Mouse (Mus musculus) right cerebral cortex, postnatal 25 days (tissue): Measurements from ENCODE around the gene Rbm24.

Experiments
- DNase-seq: peaks from one replicate; pipeline ENCODE4 v3.0.0; 2022

The Rbm24 gene

DNA sequence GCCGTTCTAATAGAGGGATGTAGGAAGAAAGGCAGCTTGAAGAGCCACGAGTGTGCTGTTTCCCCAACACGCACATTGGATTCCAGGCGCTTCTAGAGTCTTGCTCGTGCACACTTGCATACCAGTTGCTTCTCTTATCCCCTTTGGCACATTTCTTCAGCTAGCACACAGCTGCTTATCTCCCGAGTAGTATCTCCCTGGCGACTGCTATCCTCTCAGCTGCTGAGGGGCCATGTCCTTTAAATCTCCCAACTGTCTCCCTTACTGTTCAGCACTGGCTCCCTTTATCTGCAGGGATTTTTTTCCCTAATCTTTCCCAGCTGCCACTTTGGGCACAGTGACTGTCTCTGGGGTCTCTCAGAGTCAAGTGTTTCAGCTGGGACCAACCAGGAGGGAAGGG is 25.8 kb downstream of the Rbm24 start:
- DNase-seq: no peak

DNA sequence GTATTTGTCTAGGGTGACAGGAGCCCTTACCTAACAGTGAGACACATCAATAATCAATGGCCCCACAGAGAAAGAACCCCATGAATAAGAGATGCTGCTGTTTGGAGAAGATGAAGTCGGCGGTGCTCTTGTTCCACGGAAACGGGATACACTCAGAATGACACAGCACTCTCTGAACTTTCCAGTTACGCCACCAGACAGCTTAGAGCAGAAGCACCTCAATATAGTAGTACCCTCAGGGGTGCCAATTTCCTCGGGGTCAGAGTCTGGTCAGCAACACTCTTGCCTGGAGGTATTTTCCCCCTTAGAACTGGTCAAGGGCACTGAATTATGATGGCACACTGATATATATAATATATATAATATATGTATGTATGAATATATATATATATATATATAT is 27.8 kb downstream of the Rbm24 start:
- no peak for DNase-seq

DNA sequence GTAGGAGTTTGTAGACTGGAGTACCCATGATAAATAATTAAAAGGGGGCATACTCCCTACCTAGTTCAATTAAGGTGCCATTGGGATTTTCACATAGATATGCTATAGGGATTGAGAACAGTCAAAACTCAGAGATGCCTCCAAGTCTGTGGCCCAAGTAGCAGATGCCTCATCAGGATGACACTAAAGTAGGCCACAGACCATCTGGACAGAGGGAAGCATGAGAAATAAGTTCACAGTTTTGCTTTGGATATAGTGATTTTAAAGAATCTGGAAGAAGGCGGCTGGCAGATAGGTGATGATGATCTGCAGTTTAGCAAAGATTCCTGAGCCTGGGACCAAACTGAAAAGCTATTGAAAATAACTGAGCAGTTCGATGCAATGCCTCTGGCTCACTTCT is 30.0 kb downstream of the Rbm24 start:
- no peak for DNase-seq

DNA sequence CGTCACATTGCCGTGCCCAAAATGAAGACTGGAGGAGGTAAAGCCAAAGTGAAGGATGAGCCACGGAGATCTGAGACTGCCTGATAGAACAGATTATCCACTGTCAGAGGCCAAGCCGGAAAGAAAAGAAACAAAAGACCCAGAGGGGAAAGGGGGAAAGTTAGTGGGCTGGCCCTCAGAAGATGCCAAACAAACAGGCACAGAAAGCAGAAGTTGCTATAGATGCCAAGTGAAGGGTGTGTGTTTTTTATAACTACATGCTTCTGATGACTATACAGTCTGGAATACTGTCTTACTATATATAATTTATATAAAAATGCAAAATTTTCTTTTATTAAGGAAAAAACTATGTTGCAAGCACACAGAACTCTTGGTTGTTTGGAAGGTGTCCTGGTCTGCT is 31.7 kb downstream of the Rbm24 start:
- no peak for DNase-seq

DNA sequence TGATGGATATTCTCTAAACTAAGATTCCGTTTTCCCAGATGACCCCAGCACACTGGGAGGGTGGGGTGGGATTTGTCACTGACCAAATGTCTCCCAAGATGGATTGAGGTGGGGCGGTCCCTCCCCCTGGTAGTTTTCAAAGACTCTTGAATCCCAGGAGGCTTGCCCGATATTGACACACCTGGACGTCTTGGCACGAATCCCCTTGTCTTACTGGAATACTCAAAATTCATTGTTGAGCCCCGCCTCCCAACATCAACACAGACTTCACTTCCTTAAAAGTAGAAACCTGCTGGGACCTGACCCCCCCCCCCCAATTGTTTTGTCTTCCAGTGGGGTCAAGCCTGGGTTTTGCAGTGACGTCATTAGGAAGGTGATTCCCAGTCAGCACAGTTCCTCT is 32.4 kb downstream of the Rbm24 start:
- DNase-seq: no peak

DNA sequence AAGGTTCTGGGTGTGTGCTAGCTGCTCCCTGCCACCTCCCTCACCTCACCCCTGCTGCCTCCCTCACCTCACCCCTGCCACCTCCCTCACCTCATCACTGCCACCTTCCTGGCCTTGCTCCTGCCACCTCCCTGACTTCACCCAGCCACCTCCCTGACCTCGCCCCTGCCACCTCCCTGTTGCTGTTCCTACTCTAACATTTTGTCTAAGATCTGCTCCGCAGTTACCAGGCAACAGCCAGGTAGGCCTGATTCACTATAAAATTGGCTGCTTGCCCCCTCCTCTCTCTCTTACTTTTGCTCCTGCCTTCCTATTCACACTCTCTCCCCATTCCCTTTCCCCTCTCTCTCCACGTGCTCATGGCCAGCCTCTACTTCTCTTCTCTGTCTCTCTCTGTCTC is 33.3 kb downstream of the Rbm24 start:
- no peak for DNase-seq

DNA sequence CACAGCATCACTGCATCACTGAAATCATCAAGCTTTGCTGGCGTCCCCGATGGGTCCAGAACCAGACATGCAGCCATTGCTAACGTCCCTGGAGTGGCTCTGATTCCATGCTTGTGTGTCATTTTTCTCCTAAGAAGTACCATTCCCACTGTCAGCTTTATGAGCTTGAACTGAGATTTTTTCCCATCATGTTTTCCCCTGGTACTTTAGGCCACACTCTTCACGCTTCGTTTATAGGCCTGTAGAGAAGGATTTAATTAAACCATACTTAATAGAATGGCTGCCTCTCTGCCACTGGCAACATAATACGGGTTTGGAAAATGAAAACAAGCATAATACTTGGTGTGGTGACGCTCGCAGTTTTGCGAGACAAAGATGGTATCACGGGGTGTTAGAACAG is 41.3 kb downstream of the Rbm24 start:
- DNase-seq: no peak

DNA sequence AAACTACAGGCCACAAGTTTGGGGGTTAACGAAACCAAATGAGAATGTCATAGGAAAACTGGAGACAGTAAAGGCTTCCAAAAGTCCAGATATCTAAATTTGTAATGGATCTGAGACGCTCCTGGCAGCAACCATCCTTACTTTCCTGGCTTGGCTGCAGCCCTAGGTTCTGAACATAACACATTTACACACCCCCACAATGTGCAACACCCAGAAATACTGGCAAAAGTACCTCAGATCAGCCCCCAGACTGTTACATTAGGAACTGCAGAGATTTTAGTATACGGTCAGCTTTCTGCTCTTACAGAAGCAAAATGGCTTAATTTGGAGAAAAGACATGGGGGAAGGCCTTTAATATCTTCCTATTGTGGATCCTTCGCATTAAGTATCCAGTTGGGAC is 44.0 kb downstream of the Rbm24 start:
- DNase-seq: no peak

DNA sequence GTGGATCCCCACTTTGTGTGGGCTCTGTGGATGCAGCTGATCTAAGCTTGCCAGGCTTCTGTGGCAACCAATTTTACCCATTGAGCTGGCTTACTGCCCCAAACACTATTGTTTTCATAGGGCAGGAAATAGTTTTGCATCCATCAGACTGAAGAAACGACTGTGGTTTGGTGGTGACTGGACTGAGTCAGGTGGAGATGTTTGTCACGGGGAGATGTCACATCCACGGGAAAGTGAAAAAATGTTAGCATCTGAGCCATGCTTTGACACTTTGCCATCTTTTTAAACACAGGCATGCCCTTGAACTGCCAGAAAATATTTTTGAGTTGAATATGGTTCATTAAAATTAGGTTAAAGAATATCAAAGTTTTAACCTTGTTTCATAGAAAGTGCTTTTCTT is 45.5 kb downstream of the Rbm24 start:
- no peak for DNase-seq

DNA sequence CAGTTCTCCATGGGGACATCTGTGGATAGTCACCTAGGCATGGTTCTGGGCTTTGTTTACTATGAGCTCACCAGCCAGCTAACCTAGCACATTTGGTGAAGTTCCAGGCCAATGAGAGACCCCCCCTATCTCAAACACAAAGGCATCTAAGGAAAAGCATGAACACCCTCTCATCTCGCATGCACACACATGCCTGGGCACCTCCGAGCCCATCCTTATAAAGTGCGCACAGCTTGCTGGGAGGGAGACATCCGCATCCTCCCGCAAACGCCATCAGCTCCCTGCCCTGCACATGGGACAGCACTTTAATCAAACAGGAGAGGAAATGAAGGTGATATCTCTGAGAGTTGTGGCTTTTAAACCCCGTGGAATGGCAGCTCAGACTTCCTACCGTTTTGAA is 50.0 kb downstream of the Rbm24 start:
- DNase-seq: no peak

DNA sequence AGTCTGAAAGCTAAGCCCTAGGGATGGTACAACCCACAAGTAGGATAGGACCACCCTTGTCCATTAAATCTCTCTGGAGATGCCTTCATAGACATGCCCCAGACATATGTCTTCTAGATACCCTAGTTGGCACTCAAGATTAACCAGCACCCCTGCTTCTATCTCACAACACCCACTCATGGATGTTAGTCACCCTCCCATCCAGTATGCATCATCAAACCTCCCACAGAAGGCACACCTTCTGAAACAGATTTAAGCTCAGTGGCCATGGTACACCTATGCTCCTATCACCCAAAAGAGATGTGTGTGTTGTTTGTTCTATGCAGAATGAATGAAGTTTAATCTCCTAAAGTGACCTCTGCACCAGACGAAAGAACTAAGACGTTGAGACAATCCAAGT is 51.3 kb downstream of the Rbm24 start:
- DNase-seq: no peak
